Mouse (Mus musculus) cerebellum, adult 2 months (tissue): ENCODE data around the gene Bnip2.

Source experiments
- CTCF ChIP-seq: fragments of 200-500 bp; IDR thresholded peaks from 2 replicates; pipeline ENCODE4 v1.5.1; 2011; ENCODE audit warnings: low read depth, mild to moderate bottlenecking, control low read depth, low read length, moderate library complexity, borderline replicate concordance; ENCODE audit not compliant: insufficient read depth
- POLR2A ChIP-seq: fragments of 200-500 bp; IDR thresholded peaks from 2 replicates; pipeline ENCODE4 v1.6.1; 2011; ENCODE audit warnings: low read length, control low read depth, borderline replicate concordance; ENCODE audit not compliant: insufficient read depth

- TF ChIP-seq POLR2A (no peak), CTCF (no peak)
These were observed 3.6 kb downstream of the Bnip2 start for GRCm38 (mm10) chr9:69992841-69993277.
